In genomic region chr2:130575873-130576272, GRCm38 (mm10) we compare ENCODE assay signal across 10 mouse cellular contexts. TPM values are rescaled to one million over a fixed set of nuclear protein-coding genes. Genes with fewer than 3 reads are reported as not detected.
DNase-seq lines count a peak whose midpoint lies in the region; ATAC-seq and TF ChIP-seq lines count a peak whose summit lies in the region.
"Had no signal": no experiment of that assay in that cellular context is flagged by ENCODE, and none has a peak within 500 bp of the region (broad histone marks: within the 10 kb centered on the region; RNA-seq: fewer than 3 reads in every experiment).

Gene Oxt (plus strand): TSS chr2:130576173.

- peak within 1 kb of the TSS; percentile 57 for H3K4me2 ChIP-seq in heart, postnatal 0 days (ENCODE audit: low read depth, low read length)
- H3K4me2 ChIP-seq in embryonic facial prominence, embryonic 13.5 days = peak within 1 kb of the TSS; percentile 62
- peak within 1 kb of the TSS; percentile 64 for H3K4me2 ChIP-seq in intestine, embryonic 15.5 days (replicated peaks)
- peak within 1 kb of the TSS; percentile 49 for H3K4me2 ChIP-seq in midbrain, embryonic 16.5 days (ENCODE audit: low read length)

- no peak within 1 kb of the TSS for H3K27ac ChIP-seq in heart, postnatal 0 days (ENCODE audit: low read depth)
- no peak within 1 kb of the TSS for H3K27ac ChIP-seq in embryonic facial prominence, embryonic 13.5 days
- H3K27ac ChIP-seq in intestine, embryonic 15.5 days = no peak within 1 kb of the TSS
- no peak within 1 kb of the TSS for H3K27ac ChIP-seq in midbrain, embryonic 16.5 days (ENCODE audit: low read length)
- H3K27ac ChIP-seq: macrophage had no signal

- no peaks in the 10 kb centered on the region for H3K9me3 ChIP-seq in heart, postnatal 0 days (replicated peaks; ENCODE audit: control insufficient read depth, low read length)
- no peaks in the 10 kb centered on the region for H3K9me3 ChIP-seq in embryonic facial prominence, embryonic 13.5 days
- no peaks in the 10 kb centered on the region for H3K9me3 ChIP-seq in intestine, embryonic 15.5 days
- no peaks in the 10 kb centered on the region for H3K9me3 ChIP-seq in midbrain, embryonic 16.5 days (replicated peaks; ENCODE audit: control insufficient read depth, low read length, poor library complexity, severe bottlenecking)

- no peak for TF ChIP-seq CTCF in heart, postnatal 0 days (IDR thresholded peaks at IDR 0.05; ENCODE audit: low read depth)

- H3K36me3 ChIP-seq in heart, postnatal 0 days (replicated peaks; ENCODE audit: control insufficient read depth, insufficient read depth, low read length) = no peaks in the 10 kb centered on the region
- H3K36me3 ChIP-seq in embryonic facial prominence, embryonic 13.5 days = no peaks in the 10 kb centered on the region
- H3K36me3 ChIP-seq in intestine, embryonic 15.5 days = no peaks in the 10 kb centered on the region
- H3K36me3 ChIP-seq in midbrain, embryonic 16.5 days (ENCODE audit: control insufficient read depth, insufficient read depth, low read length) = no peaks in the 10 kb centered on the region

- no peak for DNase-seq in heart, postnatal 0 days (ENCODE audit: low spot score)
- DNase-seq in heart, adult 18-20 months = no peak
- DNase-seq in urinary bladder, postnatal 36 days (ENCODE audit: low spot score in 2 of 2) = no peak
- DNase-seq in adipocyte (ENCODE audit: low spot score) = no peak

- peaks cover 59% of the 10 kb centered on the region for H3K27me3 ChIP-seq in heart, postnatal 0 days (ENCODE audit: control insufficient read depth, insufficient read depth, low read length)
- H3K27me3 ChIP-seq in embryonic facial prominence, embryonic 13.5 days = peaks cover 69% of the 10 kb centered on the region
- H3K27me3 ChIP-seq in intestine, embryonic 15.5 days (replicated peaks) = peaks cover 58% of the 10 kb centered on the region
- peaks cover 52% of the 10 kb centered on the region for H3K27me3 ChIP-seq in midbrain, embryonic 16.5 days (ENCODE audit: control insufficient read depth, insufficient read depth, low read depth, low read length)

- TF ChIP-seq EP300 in heart, postnatal 0 days (IDR thresholded peaks at IDR 0.05; ENCODE audit: low read depth) = no peak

- no peak within 1 kb of the TSS; the same call in 1 of the 2 replicates for H3K9ac ChIP-seq in heart, postnatal 0 days (replicated peaks; ENCODE audit: low read depth, low read length)
- H3K9ac ChIP-seq in embryonic facial prominence, embryonic 13.5 days = peak within 1 kb of the TSS; percentile 57
- H3K9ac ChIP-seq in intestine, embryonic 15.5 days = peak within 1 kb of the TSS; percentile 32
- H3K9ac ChIP-seq in midbrain, embryonic 16.5 days (ENCODE audit: low read depth, low read length) = 0 out of 2 replicates have a peak within 1 kb of the TSS, but pooled peaks have one; percentile 21

- no peak for ATAC-seq in heart, postnatal 0 days (ENCODE audit: insufficient read depth, low read depth)
- no peak for ATAC-seq in embryonic facial prominence, embryonic 13.5 days (ENCODE audit: insufficient number of reproducible peaks, insufficient read depth, low FRiP score, low TSS enrichment, low read depth)
- ATAC-seq in intestine, embryonic 15.5 days = no peak
- ATAC-seq in midbrain, embryonic 16.5 days = no peak
- no peak for ATAC-seq in monocyte, adult 5-6 weeks (replicated peaks; ENCODE audit: insufficient number of reproducible peaks, low FRiP score, low TSS enrichment, poor library complexity, severe bottlenecking)

- H3K4me1 ChIP-seq in heart, postnatal 0 days (ENCODE audit: control insufficient read depth, insufficient read depth) = peaks cover 7% of the 10 kb centered on the region; the same call in 1 of the 2 replicates
- H3K4me1 ChIP-seq in embryonic facial prominence, embryonic 13.5 days = peaks cover 27% of the 10 kb centered on the region
- H3K4me1 ChIP-seq in intestine, embryonic 15.5 days (replicated peaks) = peaks cover 19% of the 10 kb centered on the region
- H3K4me1 ChIP-seq in midbrain, embryonic 16.5 days (ENCODE audit: control insufficient read depth, insufficient read depth, low read length) = peaks cover 15% of the 10 kb centered on the region

- H3K4me3 ChIP-seq in heart, postnatal 0 days (ENCODE audit: low read depth, low read length) = peak within 1 kb of the TSS; percentile 42
- H3K4me3 ChIP-seq in embryonic facial prominence, embryonic 13.5 days = peak within 1 kb of the TSS; percentile 37
- peak within 1 kb of the TSS; percentile 32 for H3K4me3 ChIP-seq in intestine, embryonic 15.5 days (replicated peaks)
- H3K4me3 ChIP-seq in midbrain, embryonic 16.5 days (ENCODE audit: low read depth, low read length) = peak within 1 kb of the TSS; percentile 27

- WGBS in heart, postnatal 0 days = 66% methylated on average over 9 of the region's 9 CpGs
- 46% methylated on average over 9 of the region's 9 CpGs for WGBS in embryonic facial prominence, embryonic 13.5 days
- WGBS in intestine, embryonic 15.5 days = 55% methylated on average over 9 of the region's 9 CpGs
- 41% methylated on average over 9 of the region's 9 CpGs for WGBS in midbrain, embryonic 16.5 days

RNA-seq across cellular contexts. Expression of gene Oxt, which starts in this region (rescaled TPM):
- total RNA-seq in heart, postnatal 0 days (2014; rRNA removed; ENCODE audit: low replicate concordance) = not detected in 2 replicates
- not detected in 2 replicates for polyA plus RNA-seq in heart, postnatal 0 days (2015; fragmentation: Nextera tagmentation; extraction: Ambion mirVana)
- total RNA-seq in heart, adult 18-20 months (2021) = not detected
- not detected in 2 replicates for polyA plus RNA-seq in embryonic facial prominence, embryonic 13.5 days (2015; fragmentation: Nextera tagmentation; extraction: Ambion mirVana)
- polyA plus RNA-seq in intestine, embryonic 15.5 days (2015; fragmentation: Nextera tagmentation; extraction: Ambion mirVana) = not detected in 2 replicates
- 0.93 and 15.3 TPM in 2 replicates for polyA plus RNA-seq in midbrain, embryonic 16.5 days (2015; fragmentation: Nextera tagmentation; extraction: Ambion mirVana)
- total RNA-seq in monocyte, adult 5-6 weeks (2017) = not detected in 3 replicates
- total RNA-seq: gastrocnemius, postnatal 4 days had no signal
- polyA plus RNA-seq: macrophage had no signal
